Mouse (Mus musculus): ENCODE measurements at regions not wholly inside any gene's neighbourhood (a gene's known extent, or its start where the extent isn't known, plus 50 kb on each side); places are given as distances from the start of the nearest gene placed in this dataset.

DNA sequence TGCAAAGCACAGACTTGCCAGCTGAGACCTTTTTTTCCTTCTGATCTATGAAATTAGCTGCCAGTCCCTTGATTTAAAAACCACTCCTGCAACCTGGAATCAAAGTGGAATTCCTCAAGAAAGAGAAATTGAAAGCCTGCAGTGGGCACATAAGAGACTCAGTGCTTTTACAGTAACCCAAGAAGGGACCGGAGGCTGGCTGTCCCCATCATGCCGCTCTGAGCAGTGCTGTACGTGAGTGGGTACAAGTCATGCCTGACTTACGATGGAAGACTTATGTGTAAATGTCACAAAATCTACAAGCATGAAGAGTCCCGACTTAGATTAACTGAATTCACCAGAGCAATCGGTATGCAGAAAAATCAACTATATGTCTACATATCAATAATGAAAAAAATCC, 73.6 kb upstream of the Cxcl12 start:
- TF ChIP-seq CTCF (IDR thresholded peaks at IDR 0.05; ENCODE audit: extremely low read depth, insufficient read depth, low read length) (no peak), POLR2A (IDR thresholded peaks at IDR 0.05; ENCODE audit: extremely low read depth, insufficient read depth, low read length) (no peak)

Measured in cortical plate, adult 2 months (tissue).